Mouse (Mus musculus) liver, embryonic 15.5 days (tissue): Measurements from ENCODE around the gene Cela3a. TPM values are rescaled to one million over a fixed set of nuclear protein-coding genes. Genes with fewer than 3 reads are reported as not detected.

Experiments used
- ATAC-seq: fragments of 200-750 bp; cut with Nextera tagmentation; 2 replicates; pipeline ENCODE4 v1.8.0; 2017; ENCODE audit warnings: moderate number of reproducible peaks, mild to moderate bottlenecking, moderate library complexity; ENCODE audit not compliant: insufficient read depth
- H3K27ac ChIP-seq: fragments of 300-500 bp; sonication (generic); replicated peaks from 2 replicates; pipeline ENCODE4 v1.5.1; 2015; ENCODE audit warnings: mild to moderate bottlenecking, inconsistent platforms
- H3K27me3 ChIP-seq: fragments of 300-500 bp; sonication (generic); 2 replicates; pipeline ENCODE4 v1.6.1; 2015; ENCODE audit warnings: mild to moderate bottlenecking, inconsistent platforms
- H3K36me3 ChIP-seq: fragments of 300-500 bp; sonication (generic); replicated peaks from 2 replicates; pipeline ENCODE4 v1.6.1; 2015; ENCODE audit warnings: moderate library complexity, mild to moderate bottlenecking, inconsistent platforms
- H3K4me1 ChIP-seq: fragments of 300-500 bp; sonication (generic); replicated peaks from 2 replicates; pipeline ENCODE4 v1.6.1; 2015; ENCODE audit warnings: inconsistent platforms
- H3K4me2 ChIP-seq: fragments of 300-500 bp; sonication (generic); 2 replicates; pipeline ENCODE4 v1.6.1; 2015; ENCODE audit warnings: moderate library complexity, mild to moderate bottlenecking, inconsistent platforms
- H3K4me3 ChIP-seq: fragments of 300-500 bp; sonication (generic); replicated peaks from 2 replicates; pipeline ENCODE4 v1.5.1; 2015; ENCODE audit warnings: mild to moderate bottlenecking, inconsistent platforms
- H3K9ac ChIP-seq: fragments of 300-500 bp; sonication (generic); 2 replicates; pipeline ENCODE4 v1.6.1; 2015; ENCODE audit warnings: moderate library complexity, mild to moderate bottlenecking, inconsistent platforms
- H3K9me3 ChIP-seq: fragments of 300-500 bp; sonication (generic); replicated peaks from 2 replicates; pipeline ENCODE4 v1.6.1; 2016; ENCODE audit warnings: inconsistent platforms
- WGBS: fragments of 180-500 bp; shearing (Covaris S2); methylation state at CpG from one replicate; pipeline ENCODE4 v1.1.7; 2015; ENCODE audit warnings: mixed read lengths; ENCODE audit not compliant: insufficient replicate concordance; 5-methylcytosine and 5-hydroxymethylcytosine counted together
- polyA plus RNA-seq: library from polyadenylated mRNA; unstranded; fragments of >200 nt; fragmentation: Nextera tagmentation; extraction: Ambion mirVana; gene quantifications from 2 replicates; pipeline ENCODE4 v1.2.1, GENCODE M21; 2015

Gene Cela3a
- polyA plus RNA-seq, 1 experiment from 2014 or later: not detected

DNA sequence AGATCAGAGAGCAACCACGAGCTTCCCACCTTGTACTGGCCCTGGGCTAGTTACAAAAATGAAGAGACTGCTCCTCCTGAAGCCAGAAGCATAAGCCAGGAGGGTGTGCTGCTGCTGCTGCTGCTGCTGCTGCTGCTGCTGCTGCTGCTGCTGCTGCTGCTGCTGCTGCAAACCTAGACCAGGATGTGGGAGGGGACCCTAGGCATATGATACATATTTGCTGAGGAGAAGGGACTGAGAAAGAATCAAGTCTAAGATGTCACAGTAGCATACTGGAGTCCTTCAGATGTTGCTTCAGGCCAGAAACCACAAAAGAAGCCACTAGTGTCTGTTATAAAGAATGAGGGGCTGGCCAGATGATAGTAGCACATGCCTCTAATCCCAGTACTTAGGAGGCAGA is 41.4 kb downstream of the Cela3a start:
- 5% methylated on average over 1 of the region's 1 CpGs for WGBS
- Histone ChIP-seq H3K9ac (no peak overlapping the region), H3K9me3 (no peaks in the 10 kb centered on the region), H3K4me1 (peaks cover 40% of the 10 kb centered on the region), H3K36me3 (no peaks in the 10 kb centered on the region), H3K4me2 (peak overlapping the region; percentile 35), H3K4me3 (no peak overlapping the region), H3K27ac (peak overlapping the region; percentile 66), H3K27me3 (no peaks in the 10 kb centered on the region; the same call in 1 of the 2 replicates)
- ATAC-seq: no peak

- Histone ChIP-seq H3K4me3 (no peak overlapping the region), H3K27me3 (no peaks in the 10 kb centered on the region; the same call in 1 of the 2 replicates), H3K27ac (peak overlapping the region; percentile 66), H3K9ac (no peak overlapping the region), H3K4me1 (peaks cover 40% of the 10 kb centered on the region), H3K4me2 (peak overlapping the region; percentile 0; the same call in 1 of the 2 replicates), H3K9me3 (no peaks in the 10 kb centered on the region), H3K36me3 (no peaks in the 10 kb centered on the region)
- 6% methylated on average over 5 of the region's 5 CpGs for WGBS
- ATAC-seq: peak; percentile 22; the same call in 1 of the 2 replicates
Measured at GRCm38 (mm10) chr4:137367275-137368088, 42.1 kb downstream of the Cela3a start.

- ATAC-seq: no peak
- no peaks in the 10 kb centered on the region for H3K9me3 ChIP-seq
- H3K4me2 ChIP-seq: no peak overlapping the region
- H3K27ac ChIP-seq: peak overlapping the region; percentile 41
- WGBS: 65% methylated on average over 4 of the region's 4 CpGs
- H3K9ac ChIP-seq: no peak overlapping the region
- H3K4me3 ChIP-seq: no peak overlapping the region
- H3K4me1 ChIP-seq: peaks cover 32% of the 10 kb centered on the region
- H3K36me3 ChIP-seq: no peaks in the 10 kb centered on the region
- peaks cover 3% of the 10 kb centered on the region; the same call in 1 of the 2 replicates for H3K27me3 ChIP-seq
Measured at GRCm38 (mm10) chr4:137366097-137366496, 43.5 kb downstream of the Cela3a start.

- H3K27me3 ChIP-seq: peaks cover 5% of the 10 kb centered on the region; the same call in 1 of the 2 replicates
- peaks cover 30% of the 10 kb centered on the region for H3K4me1 ChIP-seq
- no peaks in the 10 kb centered on the region for H3K36me3 ChIP-seq
- WGBS: 43% methylated on average over 19 of the region's 19 CpGs
- H3K4me3 ChIP-seq: no peak overlapping the region
- peak overlapping the region; percentile 41; the same call in 1 of the 2 replicates for H3K27ac ChIP-seq
- no peak overlapping the region for H3K9ac ChIP-seq
- ATAC-seq: no peak
- H3K9me3 ChIP-seq: no peaks in the 10 kb centered on the region
- H3K4me2 ChIP-seq: no peak overlapping the region
Measured at GRCm38 (mm10) chr4:137365356-137366062, 44.1 kb downstream of the Cela3a start.

GRCm38 (mm10) chr4:137364826-137365225 is 44.8 kb downstream of the Cela3a start:
- ATAC-seq: no peak
- Histone ChIP-seq H3K27ac (no peak overlapping the region), H3K36me3 (no peaks in the 10 kb centered on the region), H3K9ac (no peak overlapping the region), H3K4me1 (peaks cover 23% of the 10 kb centered on the region), H3K9me3 (no peaks in the 10 kb centered on the region), H3K4me2 (no peak overlapping the region), H3K27me3 (peaks cover 5% of the 10 kb centered on the region; the same call in 1 of the 2 replicates), H3K4me3 (no peak overlapping the region)
- 79% methylated on average over 6 of the region's 6 CpGs for whole genome bisulfite sequencing

DNA sequence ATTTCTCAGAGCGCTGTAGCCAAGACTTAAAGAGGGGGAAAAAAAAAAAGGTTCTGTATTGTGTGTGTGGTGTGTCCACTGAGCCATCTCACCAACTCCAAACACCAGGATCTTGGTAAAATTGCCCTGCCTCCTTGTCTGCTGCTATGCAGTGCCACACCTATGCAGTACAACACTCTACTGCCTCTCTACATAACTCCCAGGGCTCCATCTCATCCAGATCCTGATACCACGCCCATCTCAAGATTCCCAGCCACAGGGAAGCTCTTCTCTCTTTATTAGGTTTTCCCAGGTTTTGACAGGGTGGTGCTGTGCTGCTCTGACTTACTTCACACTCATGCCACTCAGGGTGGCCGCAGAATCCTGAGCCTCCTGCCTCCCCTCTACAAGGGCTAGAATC is 48.6 kb downstream of the Cela3a start:
- WGBS: 56% methylated on average over 3 of the region's 3 CpGs
- H3K27me3 ChIP-seq: peaks cover 5% of the 10 kb centered on the region; the same call in 1 of the 2 replicates
- H3K36me3 ChIP-seq: no peaks in the 10 kb centered on the region
- H3K4me3 ChIP-seq: no peak overlapping the region
- no peaks in the 10 kb centered on the region for H3K9me3 ChIP-seq
- H3K4me2 ChIP-seq: no peak overlapping the region
- no peak for ATAC-seq
- H3K4me1 ChIP-seq: peaks cover 20% of the 10 kb centered on the region
- no peak overlapping the region for H3K27ac ChIP-seq
- H3K9ac ChIP-seq: no peak overlapping the region

GRCm38 (mm10) chr4:137358291-137359002 is 51.1 kb downstream of the Cela3a start:
- Histone ChIP-seq H3K4me2 (peak overlapping the region; percentile 74), H3K27ac (peak overlapping the region; percentile 68), H3K27me3 (peaks cover 5% of the 10 kb centered on the region; the same call in 1 of the 2 replicates), H3K4me3 (peak overlapping the region; percentile 97), H3K9me3 (no peaks in the 10 kb centered on the region), H3K9ac (peak overlapping the region; percentile 2; the same call in 1 of the 2 replicates), H3K4me1 (peaks cover 36% of the 10 kb centered on the region), H3K36me3 (no peaks in the 10 kb centered on the region)
- ATAC-seq: no peak
- 13% methylated on average over 14 of the region's 14 CpGs for WGBS

GRCm38 (mm10) chr4:137357517-137358254 is 51.9 kb downstream of the Cela3a start, which contains the start of gene Cdc42:
Cdc42 (minus strand) TSS chr4:137357720.
- Histone ChIP-seq H3K4me2 (peak within 1 kb of the TSS; percentile 74), H3K9me3 (no peaks in the 10 kb centered on the region), H3K27ac (peak within 1 kb of the TSS; percentile 96), H3K9ac (peak within 1 kb of the TSS; percentile 100), H3K27me3 (peaks cover 5% of the 10 kb centered on the region; the same call in 1 of the 2 replicates), H3K4me1 (peaks cover 42% of the 10 kb centered on the region), H3K36me3 (no peaks in the 10 kb centered on the region), H3K4me3 (peak within 1 kb of the TSS; percentile 97)
- under 1% methylated on average over 37 of the region's 44 CpGs for WGBS
- ATAC-seq: peak; percentile 96

DNA sequence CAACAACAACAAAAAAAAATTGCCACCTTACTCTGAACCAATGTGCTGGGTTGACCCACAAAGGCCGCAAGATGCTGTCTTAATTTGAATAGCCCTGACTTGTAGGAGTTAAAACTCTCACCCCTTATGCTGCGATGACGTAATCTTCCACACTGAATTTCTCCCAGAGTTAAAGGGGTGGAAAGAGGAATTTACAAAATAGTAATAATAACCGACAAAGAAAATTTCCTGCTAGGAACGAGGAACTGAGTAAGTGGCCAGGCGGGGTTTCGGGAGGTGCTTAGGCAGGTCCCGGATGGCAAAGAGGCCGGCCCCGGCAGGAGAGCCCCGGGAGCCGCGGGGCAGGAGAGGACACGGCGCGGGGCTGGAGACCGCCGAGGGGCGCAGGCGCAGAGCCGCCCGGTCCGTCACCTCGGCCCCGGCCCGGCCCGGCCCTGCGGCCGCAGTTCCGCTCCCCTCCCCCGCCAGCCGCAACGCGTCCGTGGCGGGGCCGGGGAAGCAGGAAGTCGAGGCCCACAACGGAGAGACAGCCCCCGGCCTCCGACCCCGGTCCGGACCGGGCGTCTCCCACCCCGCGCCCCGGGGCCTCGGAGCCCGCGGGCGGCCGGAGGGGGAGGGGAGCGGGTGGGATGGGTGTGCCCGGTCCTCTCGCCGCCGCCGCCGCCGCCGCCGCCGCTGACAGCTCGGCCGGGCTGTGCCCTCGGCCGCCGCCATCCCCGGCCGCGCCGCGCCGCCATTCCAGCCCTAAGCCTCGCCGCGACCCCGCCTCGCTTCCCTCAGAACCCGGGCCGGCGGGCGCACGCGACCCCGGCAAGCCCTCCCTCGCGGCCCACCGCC is 52.7 kb downstream of the Cela3a start:
- WGBS: under 1% methylated on average over 77 of the region's 90 CpGs
- H3K4me1 ChIP-seq: peaks cover 47% of the 10 kb centered on the region

More for the DNA sequence above, 52.7 kb downstream of the Cela3a start:
- Histone ChIP-seq H3K36me3 (no peaks in the 10 kb centered on the region), H3K9me3 (no peaks in the 10 kb centered on the region), H3K27me3 (peaks cover 5% of the 10 kb centered on the region; the same call in 1 of the 2 replicates), H3K4me3 (peak overlapping the region; percentile 97), H3K9ac (peak overlapping the region; percentile 100), H3K27ac (peak overlapping the region; percentile 96), H3K4me2 (peak overlapping the region; percentile 74)
- peak; percentile 82 for ATAC-seq
